Mouse (Mus musculus) left cerebral cortex, postnatal 14 days (tissue): ENCODE measurements at regions not wholly inside any gene's neighbourhood (a gene's known extent, or its start where the extent isn't known, plus 50 kb on each side); places are given as distances from the start of the nearest gene placed in this dataset.

ENCODE experiments used
- DNase-seq, 2 experiments: peaks; one replicate each; pipeline ENCODE4 v3.0.0; 2021 to 2022; ENCODE audit warnings: low spot score in 2 of 2, mixed read lengths in 1 of 2
- intact Hi-C: fragments of 180-260 bp; cut with DNase I; formaldehyde crosslinking; loops from one replicate; pipeline ENCODE4 v1.15.1; 2025

DNA sequence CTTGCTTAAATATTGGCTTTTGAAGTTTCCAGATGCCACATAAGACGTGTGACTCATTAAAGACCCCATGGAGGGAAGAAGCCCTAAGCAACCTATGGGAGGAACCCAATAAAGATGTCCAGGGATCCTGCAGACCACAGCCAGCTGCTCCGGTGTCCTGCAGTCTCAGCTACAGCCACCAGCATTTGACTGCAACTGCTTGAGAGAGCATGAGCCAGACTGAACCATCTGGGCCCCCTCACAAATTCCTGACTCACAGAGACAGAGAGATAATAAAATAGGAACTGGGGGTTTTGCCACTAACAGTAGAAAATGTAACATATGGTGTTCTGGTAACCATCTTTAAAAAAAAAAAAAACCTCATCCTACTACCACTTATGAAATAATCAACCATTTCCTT lies 69.1 kb upstream of the Trhde start:
- intact Hi-C loops: no loop called here
- DNase-seq: peak; percentile 20 to 23

DNA sequence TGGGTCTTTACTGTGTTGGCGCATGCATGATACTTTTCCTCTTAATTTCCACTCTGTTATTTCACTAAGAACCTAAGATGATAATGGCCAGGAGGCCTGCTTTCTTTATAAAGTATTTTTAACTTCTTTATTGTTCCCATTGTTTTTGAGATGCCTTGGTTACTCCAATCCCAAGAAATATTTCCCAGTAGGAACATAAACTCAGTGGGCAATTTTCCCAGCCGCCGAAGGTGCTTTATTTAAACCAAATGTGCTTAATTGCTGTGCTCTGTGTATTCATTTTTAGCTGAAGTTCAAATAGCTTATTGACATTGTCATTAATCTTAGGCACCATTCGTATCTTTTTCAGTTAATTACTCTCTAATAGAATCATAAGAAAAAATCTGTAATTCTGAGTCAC lies 55.1 kb upstream of the Trhde start:
- DNase-seq: no peak
- intact Hi-C loops: no loop called here

DNA sequence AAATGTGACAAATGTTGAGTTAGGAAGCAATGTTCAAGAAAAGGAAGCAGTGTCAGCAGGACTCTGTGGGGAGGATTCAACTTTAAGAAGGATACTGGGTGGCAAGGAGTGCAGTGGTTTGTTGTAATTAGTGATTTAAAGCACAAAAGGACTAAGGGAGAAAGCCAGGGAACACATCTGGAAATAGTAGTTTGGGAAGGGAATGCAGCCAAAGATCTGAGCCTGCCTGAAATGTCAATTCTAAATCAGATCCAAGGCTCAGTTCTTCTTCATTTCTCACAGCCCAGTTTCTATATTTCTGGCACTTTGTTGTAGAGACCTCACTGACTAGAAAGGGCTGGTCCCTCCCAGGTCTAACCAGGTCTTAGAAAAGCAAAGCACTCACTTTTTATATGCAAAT lies 50.6 kb upstream of the Trhde start:
- intact Hi-C loops: no loop called here
- DNase-seq: no peak
